ENCODE assay signal across 29 mouse cellular contexts in the genomic region with DNA sequence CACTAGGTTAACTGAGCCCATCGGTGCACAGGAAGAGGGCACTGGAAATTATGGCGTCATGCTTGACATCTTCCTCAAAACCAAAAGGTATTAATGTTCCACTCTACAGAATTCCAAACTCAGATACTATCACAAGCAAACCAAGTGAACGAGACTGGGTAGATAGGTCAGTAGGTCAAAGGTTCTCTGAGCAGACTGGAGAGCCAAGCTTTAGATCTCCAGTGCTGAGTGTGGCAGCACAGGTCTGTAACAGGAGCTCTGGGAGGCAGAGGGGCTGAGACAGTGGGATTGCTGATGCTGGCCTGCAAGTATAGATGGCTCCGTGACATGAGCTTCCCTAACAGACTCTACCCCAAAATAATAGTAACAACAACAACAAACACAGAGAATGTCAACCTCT.
A peak's percentile ranks its signal among the peaks of the same experiment; 100 is the strongest.
DNase-seq lines count a peak whose midpoint lies in the region; ATAC-seq and TF ChIP-seq lines count a peak whose summit lies in the region.
"Had no signal": no experiment of that assay in that cellular context is flagged by ENCODE, and none has a peak within 500 bp of the region (broad histone marks: within the 10 kb centered on the region; RNA-seq: fewer than 3 reads in every experiment).

No protein-coding gene starts in this region.

- H3K4me2 ChIP-seq in liver, postnatal 0 days (ENCODE audit: low read depth, low read length), result no peak overlapping the region
- no peak overlapping the region for H3K4me2 ChIP-seq in liver, embryonic 12.5 days
- H3K4me2 ChIP-seq: embryonic facial prominence, embryonic 13.5 days; embryonic facial prominence, embryonic 15.5 days; forebrain, embryonic 12.5 days had no signal

- no peak for TF ChIP-seq CTCF in liver, adult 2 months (IDR thresholded peaks at IDR 0.05; ENCODE audit: low read depth, low read length)
- TF ChIP-seq CTCF in liver, postnatal 0 days (IDR thresholded peaks at IDR 0.05; ENCODE audit: low read depth), result no peak

- peak; percentile 85 for ATAC-seq in liver, postnatal 0 days
- ATAC-seq in liver, embryonic 12.5 days, result no peak
- ATAC-seq: activated CD4-positive, CD25-positive, alpha-beta regulatory T cell, adult 4 months; CD4-positive, CD25-positive, alpha-beta regulatory T cell, adult 4 months; forebrain, embryonic 14.5 days; forebrain, embryonic 16.5 days; Patski had no signal

- TF ChIP-seq POLR2A in liver, adult 2 months (IDR thresholded peaks at IDR 0.05; ENCODE audit: extremely low read depth, insufficient read depth, low read length), result no peak

- H3K79me2 ChIP-seq in liver, adult 2 months (ENCODE audit: control insufficient read depth, insufficient read depth, low read length), result no peaks in the 10 kb centered on the region

- H3K4me1 ChIP-seq in liver, adult 2 months (ENCODE audit: control insufficient read depth, insufficient read depth, low read length), result no peaks in the 10 kb centered on the region
- peaks cover 4% of the 10 kb centered on the region for H3K4me1 ChIP-seq in liver, postnatal 0 days (ENCODE audit: insufficient read depth)
- no peaks in the 10 kb centered on the region for H3K4me1 ChIP-seq in liver, embryonic 12.5 days
- H3K4me1 ChIP-seq in limb, embryonic 10.5 days, result peaks cover 57% of the 10 kb centered on the region
- H3K4me1 ChIP-seq: forebrain, embryonic 12.5 days had no signal

- H3K36me3 ChIP-seq in liver, adult 2 months (ENCODE audit: control insufficient read depth, insufficient read depth, low read length), result no peaks in the 10 kb centered on the region
- no peaks in the 10 kb centered on the region for H3K36me3 ChIP-seq in liver, postnatal 0 days (replicated peaks; ENCODE audit: insufficient read depth, low read length)
- no peaks in the 10 kb centered on the region for H3K36me3 ChIP-seq in liver, embryonic 12.5 days
- no peaks in the 10 kb centered on the region for H3K36me3 ChIP-seq in limb, embryonic 10.5 days
- H3K36me3 ChIP-seq: embryonic facial prominence, embryonic 13.5 days; embryonic facial prominence, embryonic 15.5 days; forebrain, embryonic 10.5 days; forebrain, embryonic 12.5 days; G1E had no signal

- no peaks in the 10 kb centered on the region for H3K27me3 ChIP-seq in liver, adult 2 months (ENCODE audit: control insufficient read depth, insufficient read depth, low read length)
- H3K27me3 ChIP-seq in liver, postnatal 0 days (ENCODE audit: insufficient read depth, low read length), result no peaks in the 10 kb centered on the region
- H3K27me3 ChIP-seq in liver, embryonic 12.5 days (replicated peaks), result no peaks in the 10 kb centered on the region
- H3K27me3 ChIP-seq in limb, embryonic 10.5 days (ENCODE audit: low read depth, poor library complexity, severe bottlenecking), result no peaks in the 10 kb centered on the region
- H3K27me3 ChIP-seq: CH12.LX; embryonic facial prominence, embryonic 13.5 days; embryonic facial prominence, embryonic 15.5 days; forebrain, embryonic 12.5 days; Patski had no signal

- H3K9ac ChIP-seq in liver, adult 2 months (ENCODE audit: low read depth, low read length), result no peak overlapping the region
- H3K9ac ChIP-seq in liver, postnatal 0 days (replicated peaks), result no peak overlapping the region
- H3K9ac ChIP-seq in liver, embryonic 12.5 days, result no peak overlapping the region
- H3K9ac ChIP-seq: embryonic facial prominence, embryonic 13.5 days; embryonic facial prominence, embryonic 15.5 days; forebrain, embryonic 12.5 days had no signal

- no peaks in the 10 kb centered on the region for H3K9me3 ChIP-seq in liver, postnatal 0 days (ENCODE audit: low read length)
- no peaks in the 10 kb centered on the region for H3K9me3 ChIP-seq in liver, embryonic 12.5 days (replicated peaks)
- H3K9me3 ChIP-seq in limb, embryonic 10.5 days (replicated peaks), result no peaks in the 10 kb centered on the region
- H3K9me3 ChIP-seq: embryonic facial prominence, embryonic 13.5 days; embryonic facial prominence, embryonic 15.5 days; forebrain, embryonic 10.5 days; forebrain, embryonic 12.5 days had no signal

- TF ChIP-seq EP300 in liver, postnatal 0 days (IDR thresholded peaks at IDR 0.05; ENCODE audit: low read depth), result no peak

- 39% methylated on average over 4 of the region's 4 CpGs for WGBS in liver, adult 2 months
- WGBS in liver, postnatal 0 days (ENCODE audit: insufficient replicate concordance), result 64% methylated on average over 4 of the region's 4 CpGs
- WGBS in liver, embryonic 12.5 days (ENCODE audit: insufficient replicate concordance), result 66% methylated on average over 4 of the region's 4 CpGs
- WGBS in limb, embryonic 10.5 days, result 57% methylated on average over 4 of the region's 4 CpGs

- H3K27ac ChIP-seq in liver, adult 2 months (replicated peaks; ENCODE audit: insufficient read depth, low read depth, low read length), result no peak overlapping the region
- peak overlapping the region; percentile 29; the same call in 1 of the 2 replicates for H3K27ac ChIP-seq in liver, postnatal 0 days (ENCODE audit: low read depth)
- H3K27ac ChIP-seq in liver, embryonic 12.5 days, result no peak overlapping the region
- H3K27ac ChIP-seq in limb, embryonic 10.5 days, result peak overlapping the region; percentile 43; the same call in 1 of the 2 replicates
- H3K27ac ChIP-seq: embryonic facial prominence, embryonic 13.5 days; embryonic facial prominence, embryonic 15.5 days; forebrain, embryonic 10.5 days; forebrain, embryonic 12.5 days had no signal

- peak; percentile 48 for DNase-seq in embryo, embryonic 10 days (ENCODE audit: low spot score)
- DNase-seq in embryo, embryonic 10.5 days (ENCODE audit: low spot score), result no peak
- peak; percentile 61 for DNase-seq in liver, adult 2 months (ENCODE audit: extremely low read depth, low read depth, low spot score)
- no peak for DNase-seq in liver
- no peak for DNase-seq in liver, postnatal 0 days
- no peak for DNase-seq in limb, embryonic 10.5 days (ENCODE audit: low spot score)
- DNase-seq in thymus, postnatal 25 days, result no peak
- DNase-seq: adrenal gland, adult 8-10 months; adrenal gland, postnatal 14 days; B cell, adult 2 months; cerebellum, adult 18-20 months; cerebellum, adult 8-10 months; cerebellum, adult 9-11 months; cerebellum, postnatal 14 days; cerebellum, postnatal 36 days; embryo, embryonic 11 days had no signal

- no peak overlapping the region for H3K4me3 ChIP-seq in liver, adult 2 months (ENCODE audit: insufficient read depth, low read depth, low read length)
- no peak overlapping the region for H3K4me3 ChIP-seq in liver, postnatal 0 days (ENCODE audit: low read depth, low read length)
- no peak overlapping the region for H3K4me3 ChIP-seq in liver, embryonic 12.5 days
- no peak overlapping the region for H3K4me3 ChIP-seq in limb, embryonic 10.5 days
- H3K4me3 ChIP-seq: embryonic facial prominence, embryonic 13.5 days; embryonic facial prominence, embryonic 15.5 days; erythroblast, embryonic 14.5 days; forebrain, embryonic 10.5 days; forebrain, embryonic 12.5 days had no signal

Comparison
In these comparisons a context has a peak if more than half of its experiments do, and no peak if none do; other contexts are left out.
1. DNase-seq: peak in embryo, embryonic 10 days (single experiment) and liver, adult 2 months (single experiment); none in embryo, embryonic 10.5 days (single experiment), liver (single experiment), liver, postnatal 0 days (single experiment), limb, embryonic 10.5 days (single experiment) and thymus, postnatal 25 days (single experiment).
2. H3K27ac ChIP-seq: peak in liver, postnatal 0 days (single experiment) and limb, embryonic 10.5 days (single experiment); none in liver, adult 2 months (single experiment) and liver, embryonic 12.5 days (single experiment).